Comparison of ENCODE assay signal across 8 mouse cellular contexts in the genomic region with DNA sequence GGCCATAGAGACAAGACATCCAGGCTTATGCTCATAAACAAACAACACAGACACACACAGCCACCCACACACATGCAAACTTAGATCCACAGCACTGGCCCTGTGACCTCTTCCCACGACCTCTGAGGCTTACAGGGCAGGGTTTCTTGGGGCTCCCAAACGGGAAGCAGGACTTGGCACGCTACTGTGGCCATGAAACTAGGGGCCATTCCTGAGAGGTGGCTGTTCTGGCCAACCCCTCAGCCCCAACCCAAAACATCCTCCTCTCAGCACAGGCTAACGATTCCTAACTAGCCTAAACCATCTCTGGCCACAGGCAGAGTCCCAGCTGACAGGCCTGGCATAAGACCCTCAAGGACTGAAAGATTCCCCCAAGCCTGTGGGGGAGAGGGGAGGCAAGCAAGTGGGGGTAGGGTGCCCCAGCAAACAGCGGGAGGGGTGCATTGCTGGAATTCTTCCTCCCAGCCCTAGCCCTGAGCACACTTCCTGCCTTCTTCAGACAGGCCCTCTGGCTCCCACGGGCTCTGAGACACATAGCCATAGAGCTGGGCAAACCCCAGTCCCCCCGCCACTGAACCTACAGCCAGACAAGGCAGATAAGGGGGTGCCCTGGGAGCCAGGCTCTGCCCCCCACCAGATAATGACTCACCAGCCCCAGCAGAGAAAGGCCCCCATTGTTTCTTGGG. TPM values are rescaled to one million over a fixed set of nuclear protein-coding genes. Genes with fewer than 3 reads are reported as not detected.
DNase-seq lines count a peak whose midpoint lies in the region; ATAC-seq lines count a peak whose summit lies in the region.

No protein-coding gene starts in this region.

- DNase-seq in forebrain, embryonic 10.5 days (ENCODE audit: extremely low spot score, low spot score) = no peak
- DNase-seq in forebrain, embryonic 11.5 days (ENCODE audit: low spot score) = no peak
- peak; percentile 44 to 62 for DNase-seq in kidney, postnatal 36 days
- DNase-seq in right cerebral cortex, adult 2 months (ENCODE audit: low spot score in 2 of 2) = no peak

- peaks cover 17% of the 10 kb centered on the region for H3K27me3 ChIP-seq in forebrain, embryonic 10.5 days (ENCODE audit: poor library complexity, severe bottlenecking)
- H3K27me3 ChIP-seq in forebrain, embryonic 11.5 days (ENCODE audit: control insufficient read depth, insufficient read depth, low read length) = no peaks in the 10 kb centered on the region
- H3K27me3 ChIP-seq in heart, embryonic 12.5 days (replicated peaks) = peaks cover 56% of the 10 kb centered on the region
- no peaks in the 10 kb centered on the region for H3K27me3 ChIP-seq in midbrain, embryonic 15.5 days (replicated peaks)

- peaks cover 18% of the 10 kb centered on the region for H3K36me3 ChIP-seq in forebrain, embryonic 10.5 days (replicated peaks)
- no peaks in the 10 kb centered on the region for H3K36me3 ChIP-seq in forebrain, embryonic 11.5 days (ENCODE audit: control insufficient read depth, insufficient read depth, low read length)
- peaks cover 24% of the 10 kb centered on the region for H3K36me3 ChIP-seq in heart, embryonic 12.5 days
- H3K36me3 ChIP-seq in midbrain, embryonic 15.5 days (replicated peaks) = peaks cover 4% of the 10 kb centered on the region; the same call in 1 of the 2 replicates

- H3K9me3 ChIP-seq in forebrain, embryonic 10.5 days = no peaks in the 10 kb centered on the region
- H3K9me3 ChIP-seq in forebrain, embryonic 11.5 days (ENCODE audit: control insufficient read depth, low read length) = no peaks in the 10 kb centered on the region
- H3K9me3 ChIP-seq in heart, embryonic 12.5 days (replicated peaks) = no peaks in the 10 kb centered on the region
- H3K9me3 ChIP-seq in midbrain, embryonic 15.5 days = no peaks in the 10 kb centered on the region

- no peak overlapping the region for H3K4me2 ChIP-seq in forebrain, embryonic 11.5 days (ENCODE audit: low read depth, low read length, severe bottlenecking)
- H3K4me2 ChIP-seq in heart, embryonic 12.5 days = peak overlapping the region; percentile 43
- H3K4me2 ChIP-seq in midbrain, embryonic 15.5 days = no peak overlapping the region

- no peak overlapping the region; the same call in 1 of the 2 replicates for H3K9ac ChIP-seq in forebrain, embryonic 11.5 days (ENCODE audit: low read length)
- peak overlapping the region; percentile 55 for H3K9ac ChIP-seq in heart, embryonic 12.5 days
- no peak overlapping the region for H3K9ac ChIP-seq in midbrain, embryonic 15.5 days

- no peak for ATAC-seq in forebrain, embryonic 11.5 days (replicated peaks; ENCODE audit: low FRiP score)
- peak; percentile 44; the same call in 1 of the 2 replicates for ATAC-seq in heart, embryonic 12.5 days (ENCODE audit: insufficient number of reproducible peaks, low FRiP score)
- no peak for ATAC-seq in midbrain, embryonic 15.5 days (replicated peaks)
- no peak for ATAC-seq in activated CD4-positive, CD25-positive, alpha-beta regulatory T cell, adult 4 months
- no peak for ATAC-seq in frontal cortex, adult (ENCODE audit: low TSS enrichment)

- H3K4me3 ChIP-seq in forebrain, embryonic 10.5 days = no peak overlapping the region
- no peak overlapping the region for H3K4me3 ChIP-seq in forebrain, embryonic 11.5 days (ENCODE audit: low read depth, low read length)
- 0 out of 2 replicates have a peak overlapping the region, but pooled peaks have one; percentile 4 for H3K4me3 ChIP-seq in heart, embryonic 12.5 days
- H3K4me3 ChIP-seq in midbrain, embryonic 15.5 days = no peak overlapping the region

- H3K27ac ChIP-seq in forebrain, embryonic 10.5 days = peak overlapping the region; percentile 75
- no peak overlapping the region for H3K27ac ChIP-seq in forebrain, embryonic 11.5 days (ENCODE audit: low read depth, low read length)
- H3K27ac ChIP-seq in heart, embryonic 12.5 days (ENCODE audit: poor library complexity, severe bottlenecking) = peak overlapping the region; percentile 87
- peak overlapping the region; percentile 34; the same call in 1 of the 2 replicates for H3K27ac ChIP-seq in midbrain, embryonic 15.5 days

- WGBS in forebrain, embryonic 10.5 days = 51% methylated on average over 7 of the region's 7 CpGs
- WGBS in forebrain, embryonic 11.5 days = 58% methylated on average over 7 of the region's 7 CpGs
- WGBS in heart, embryonic 12.5 days = 30% methylated on average over 7 of the region's 7 CpGs
- 53% methylated on average over 7 of the region's 7 CpGs for WGBS in midbrain, embryonic 15.5 days

- H3K4me1 ChIP-seq in forebrain, embryonic 10.5 days = peaks cover 50% of the 10 kb centered on the region
- H3K4me1 ChIP-seq in forebrain, embryonic 11.5 days (replicated peaks; ENCODE audit: control insufficient read depth, insufficient read depth, low read length) = no peaks in the 10 kb centered on the region
- peaks cover 61% of the 10 kb centered on the region for H3K4me1 ChIP-seq in heart, embryonic 12.5 days (replicated peaks)
- H3K4me1 ChIP-seq in midbrain, embryonic 15.5 days = peaks cover 5% of the 10 kb centered on the region

RNA-seq across cellular contexts. Expression of a gene that starts 6.0 kb away (rescaled TPM):
- polyA plus RNA-seq in forebrain, embryonic 10.5 days (2016; fragmentation: Nextera tagmentation; extraction: Ambion mirVana) = 25.9 and 27.1 TPM in 2 replicates
- polyA plus RNA-seq in forebrain, embryonic 11.5 days (2014; fragmentation: Nextera tagmentation; extraction: Ambion mirVana) = 26.8 and 32.3 TPM in 2 replicates
- 56.6 and 59.7 TPM in 2 replicates for polyA plus RNA-seq in heart, embryonic 12.5 days (2016; fragmentation: Nextera tagmentation; extraction: Ambion mirVana)
- polyA plus RNA-seq in midbrain, embryonic 15.5 days (2015; fragmentation: Nextera tagmentation; extraction: Ambion mirVana) = 45.3 and 52.6 TPM in 2 replicates
- not detected for polyA plus RNA-seq in activated CD4-positive, CD25-positive, alpha-beta regulatory T cell, adult 4 months (2017; shearing (Covaris generic))

RNA-seq across cellular contexts. Expression of a gene that starts 11.7 kb away (rescaled TPM):
- 26.9 and 29.5 TPM in 2 replicates for polyA plus RNA-seq in forebrain, embryonic 10.5 days (2016; fragmentation: Nextera tagmentation; extraction: Ambion mirVana)
- polyA plus RNA-seq in forebrain, embryonic 11.5 days (2014; fragmentation: Nextera tagmentation; extraction: Ambion mirVana) = 20.0 TPM in 2 replicates
- polyA plus RNA-seq in heart, embryonic 12.5 days (2016; fragmentation: Nextera tagmentation; extraction: Ambion mirVana) = 7.8 and 8.3 TPM in 2 replicates
- 10.0 and 11.0 TPM in 2 replicates for polyA plus RNA-seq in midbrain, embryonic 15.5 days (2015; fragmentation: Nextera tagmentation; extraction: Ambion mirVana)
- polyA plus RNA-seq in activated CD4-positive, CD25-positive, alpha-beta regulatory T cell, adult 4 months (2017; shearing (Covaris generic)) = 1 to 10 TPM; 2.1 to 2.6 TPM

RNA-seq across cellular contexts. Expression of a gene that starts 11.7 kb away (rescaled TPM):
- 75.3 and 75.4 TPM in 2 replicates for polyA plus RNA-seq in forebrain, embryonic 10.5 days (2016; fragmentation: Nextera tagmentation; extraction: Ambion mirVana)
- polyA plus RNA-seq in forebrain, embryonic 11.5 days (2014; fragmentation: Nextera tagmentation; extraction: Ambion mirVana) = 77.6 and 87.4 TPM in 2 replicates
- polyA plus RNA-seq in heart, embryonic 12.5 days (2016; fragmentation: Nextera tagmentation; extraction: Ambion mirVana) = 66.5 and 74.6 TPM in 2 replicates
- polyA plus RNA-seq in midbrain, embryonic 15.5 days (2015; fragmentation: Nextera tagmentation; extraction: Ambion mirVana) = 83.8 and 89.6 TPM in 2 replicates
- 10 to 100 TPM in 1 of 2 experiments, 1 to 10 TPM in 1; 9.8 to 24.1 TPM for polyA plus RNA-seq in activated CD4-positive, CD25-positive, alpha-beta regulatory T cell, adult 4 months (2017; shearing (Covaris generic))

RNA-seq across cellular contexts. Expression of a gene that starts 14.1 kb away (rescaled TPM):
- not detected in 2 replicates for polyA plus RNA-seq in forebrain, embryonic 10.5 days (2016; fragmentation: Nextera tagmentation; extraction: Ambion mirVana)
- polyA plus RNA-seq in forebrain, embryonic 11.5 days (2014; fragmentation: Nextera tagmentation; extraction: Ambion mirVana) = 0.32 TPM in 1 of 2 replicates, not detected in the other
- not detected in 2 replicates for polyA plus RNA-seq in heart, embryonic 12.5 days (2016; fragmentation: Nextera tagmentation; extraction: Ambion mirVana)
- 0.38 and 0.66 TPM in 2 replicates for polyA plus RNA-seq in midbrain, embryonic 15.5 days (2015; fragmentation: Nextera tagmentation; extraction: Ambion mirVana)
- polyA plus RNA-seq in activated CD4-positive, CD25-positive, alpha-beta regulatory T cell, adult 4 months (2017; shearing (Covaris generic)) = under 1 TPM in 1 of 2 experiments, not detected in 1; 0.66 TPM

RNA-seq across cellular contexts. Expression of a gene that starts 25.3 kb away (rescaled TPM):
- polyA plus RNA-seq in forebrain, embryonic 10.5 days (2016; fragmentation: Nextera tagmentation; extraction: Ambion mirVana) = 27.5 and 30.6 TPM in 2 replicates
- polyA plus RNA-seq in forebrain, embryonic 11.5 days (2014; fragmentation: Nextera tagmentation; extraction: Ambion mirVana) = 37.6 and 38.4 TPM in 2 replicates
- polyA plus RNA-seq in heart, embryonic 12.5 days (2016; fragmentation: Nextera tagmentation; extraction: Ambion mirVana) = 20.1 and 21.2 TPM in 2 replicates
- polyA plus RNA-seq in midbrain, embryonic 15.5 days (2015; fragmentation: Nextera tagmentation; extraction: Ambion mirVana) = 21.9 and 22.9 TPM in 2 replicates
- 1 to 10 TPM; 4.5 to 4.6 TPM for polyA plus RNA-seq in activated CD4-positive, CD25-positive, alpha-beta regulatory T cell, adult 4 months (2017; shearing (Covaris generic))

Comparison
In these comparisons a context has a peak if more than half of its experiments do, and no peak if none do; other contexts are left out.
1. DNase-seq: peak in kidney, postnatal 36 days (2 of 2); none in forebrain, embryonic 10.5 days (single experiment), forebrain, embryonic 11.5 days (single experiment) and right cerebral cortex, adult 2 months (0 of 2).
2. RNA of a gene that starts 6.0 kb away (polyA plus RNA-seq): 56.6 to 59.7 TPM in heart, embryonic 12.5 days, 45.3 to 52.6 TPM in midbrain, embryonic 15.5 days, 25.9 to 27.1 TPM in forebrain, embryonic 10.5 days and 26.8 to 32.3 TPM in forebrain, embryonic 11.5 days; not detected in activated CD4-positive, CD25-positive, alpha-beta regulatory T cell, adult 4 months; every median in the first group is over 10 times any median in the second.